Mouse (Mus musculus) CH12.LX (cell line): Measurements from ENCODE around the gene Zfp94. TPM values are rescaled to one million over a fixed set of nuclear protein-coding genes. Genes with fewer than 3 reads are reported as not detected.

Experiments used
- DNase-seq: peaks from one replicate; pipeline ENCODE4 v3.0.0-alpha.2; 2013; ENCODE audit errors: extremely low read depth
- H3K27ac ChIP-seq: 2 replicates; pipeline ENCODE4 v1.5.1; 2012; ENCODE audit warnings: low read depth, mild to moderate bottlenecking, control low read depth, moderate library complexity; ENCODE audit not compliant: insufficient read depth
- H3K27me3 ChIP-seq: replicated peaks from 2 replicates; pipeline ENCODE3; 2012; ENCODE audit warnings: inconsistent platforms
- H3K36me3 ChIP-seq, 2 experiments: replicated peaks in 1 of 2; 2 replicates each; pipeline versions ENCODE3 to v1.6.1; 2012; ENCODE audit warnings: inconsistent platforms in 1 of 2, low read length in 1 of 2, mild to moderate bottlenecking in 1 of 2, mixed read lengths in 1 of 2, moderate library complexity in 1 of 2; ENCODE audit not compliant: control insufficient read depth in 1 of 2, insufficient read depth in 1 of 2
- H3K4me1 ChIP-seq, 2 experiments: 2 replicates each; pipeline ENCODE4 v1.6.1; 2012; ENCODE audit warnings: inconsistent platforms in 1 of 2, moderate library complexity in 1 of 2; ENCODE audit not compliant: insufficient read depth in 2 of 2, control insufficient read depth in 1 of 2
- H3K4me2 ChIP-seq: 2 replicates; pipeline ENCODE4 v1.6.1; 2012; ENCODE audit warnings: low read depth, mild to moderate bottlenecking, control low read depth; ENCODE audit not compliant: poor library complexity, insufficient read depth, severe bottlenecking
- H3K4me3 ChIP-seq, 3 experiments: fragments of 150-350 bp in 1 of 3; sonication (generic) in 1 of 3; replicated peaks in 1 of 3; 2 replicates each; pipeline versions ENCODE3 to v1.5.1; 2011 to 2012; ENCODE audit warnings: low read depth in 2 of 3, low read length in 2 of 3, mild to moderate bottlenecking in 2 of 3, moderate library complexity in 2 of 3, control low read depth in 1 of 3, improper control_type of control experiment in 1 of 3, inconsistent platforms in 1 of 3, mixed read lengths in 1 of 3; ENCODE audit not compliant: poor library complexity in 1 of 3
- H3K79me2 ChIP-seq: replicated peaks from 2 replicates; pipeline ENCODE4 v1.6.1; 2012; ENCODE audit warnings: mild to moderate bottlenecking, moderate library complexity; ENCODE audit not compliant: control insufficient read depth, poor library complexity, insufficient read depth, severe bottlenecking; ENCODE audit errors: extremely low read depth
- H3K9ac ChIP-seq: 2 replicates; pipeline ENCODE4 v1.6.1; 2012; ENCODE audit warnings: low read depth, mild to moderate bottlenecking, control low read depth, moderate library complexity; ENCODE audit not compliant: insufficient read depth
- H3K9me3 ChIP-seq: replicated peaks from 2 replicates; pipeline ENCODE3; 2012; ENCODE audit warnings: low read length, inconsistent platforms, mixed read lengths
- E2F4 ChIP-seq: IDR thresholded peaks from 2 replicates; pipeline ENCODE4 v1.6.1; 2011; ENCODE audit warnings: low read depth, low read length, improper control_type of control experiment; ENCODE audit not compliant: insufficient replicate concordance
- ELF1 ChIP-seq: IDR thresholded peaks from 2 replicates; pipeline ENCODE4 v1.6.1; 2014; ENCODE audit warnings: low read depth, mild to moderate bottlenecking, inconsistent platforms, low read length, improper control_type of control experiment
- ETS1 ChIP-seq: conservative IDR thresholded peaks from 2 replicates; pipeline ENCODE4 v1.6.1; 2012; ENCODE audit warnings: low read depth, mild to moderate bottlenecking, inconsistent platforms, low read length, improper control_type of control experiment, moderate library complexity
- JUN ChIP-seq: IDR thresholded peaks from 2 replicates; pipeline ENCODE4 v1.6.1; 2011; ENCODE audit warnings: low read depth, mild to moderate bottlenecking, low read length, improper control_type of control experiment, moderate library complexity; ENCODE audit not compliant: insufficient read depth
- KAT2A ChIP-seq: IDR thresholded peaks from 2 replicates; pipeline ENCODE4 v1.6.1; 2012; ENCODE audit warnings: low read length, improper control_type of control experiment, inconsistent platforms; ENCODE audit not compliant: insufficient replicate concordance
- NELFE ChIP-seq: IDR thresholded peaks from 2 replicates; pipeline ENCODE4 v1.6.1; 2011; ENCODE audit warnings: low read depth, low read length, improper control_type of control experiment
- RAD21 ChIP-seq: IDR thresholded peaks from 2 replicates; pipeline ENCODE4 v1.6.1; 2011; ENCODE audit warnings: low read depth, mild to moderate bottlenecking, low read length, improper control_type of control experiment, moderate library complexity
- SMC3 ChIP-seq: IDR thresholded peaks from 2 replicates; pipeline ENCODE4 v1.6.1; 2011; ENCODE audit warnings: low read depth, low read length, improper control_type of control experiment
- USF1 ChIP-seq: IDR thresholded peaks from 2 replicates; pipeline ENCODE4 v1.6.1; 2014; ENCODE audit warnings: low read depth, mild to moderate bottlenecking, inconsistent platforms, low read length, improper control_type of control experiment
- ZC3H11A ChIP-seq: IDR thresholded peaks from 2 replicates; pipeline ENCODE4 v1.6.1; 2012; ENCODE audit warnings: low read depth, mild to moderate bottlenecking, inconsistent platforms, low read length, improper control_type of control experiment
- dilution Hi-C: fragments of 300-500 bp; cut with MboI; formaldehyde crosslinking; loops from 2 replicates; pipeline ENCODE4 v1.14.3; 2020; ENCODE audit warnings: low sequenced_read_pairs; ENCODE audit not compliant: extremely low pct_unique_long_range_greater_than_20kb, extremely low pct_ligation_motif_present
- in situ Hi-C: fragments of 300-500 bp; cut with MboI; formaldehyde crosslinking; loops from 3 replicates; pipeline ENCODE4 v1.14.3; 2019; ENCODE audit warnings: low sequenced_read_pairs, low pct_ligation_motif_present, low pct_unique_long_range_greater_than_20kb, mixed read lengths
- polyA plus RNA-seq: library from polyadenylated mRNA; unstranded; fragments of >175 nt; gene quantifications from 2 replicates; pipeline ENCODE4 v1.2.1, GENCODE M21; 2012; ENCODE audit warnings: low read depth; ENCODE audit not compliant: insufficient read length
- total RNA-seq, 2 experiments: library from RNA; depleted of rRNA; stranded (reverse); fragments of 300-350 nt in 1 of 2; fragments of >200 nt in 1 of 2; gene quantifications; 2 replicates each; pipeline ENCODE4 v1.2.3; 2012 to 2014

Gene Zfp94
- total and polyA plus RNA-seq, 3 experiments, result 3.3 to 6.0 (median 4.5) TPM

- no peak for DNase-seq
- Histone ChIP-seq H3K4me1 (no peaks in the 10 kb centered on the region), H3K79me2 (no peaks in the 10 kb centered on the region), H3K9ac (no peak overlapping the region), H3K9me3 (peaks cover 9% of the 10 kb centered on the region), H3K4me2 (no peak overlapping the region), H3K27ac (no peak overlapping the region), H3K36me3 (peaks cover 24 to 61% of the 10 kb centered on the region in 2 experiments), H3K27me3 (no peaks in the 10 kb centered on the region), H3K4me3 (no peak overlapping the region)
- TF ChIP-seq JUN (no peak), USF1 (no peak), E2F4 (no peak), ETS1 (no peak), ZC3H11A (no peak), ELF1 (no peak), KAT2A (no peak)
- dilution Hi-C loops (no loop called here), in situ Hi-C loops (loop anchor here (10.0 kb wide), 1 partner anchor 144 kb away; no protein-coding TSS in a partner anchor)
These were observed 17.3 kb downstream of the Zfp94 start for GRCm38 (mm10) chr7:24298973-24299708.

GRCm38 (mm10) chr7:24298635-24298972 lies 17.9 kb downstream of the Zfp94 start:
- dilution Hi-C loops, result no loop called here
- peaks cover 9% of the 10 kb centered on the region for H3K9me3 ChIP-seq
- H3K27ac ChIP-seq, result no peak overlapping the region
- H3K4me2 ChIP-seq, result no peak overlapping the region
- peaks cover 19 to 60% of the 10 kb centered on the region in 2 experiments for H3K36me3 ChIP-seq
- H3K79me2 ChIP-seq, result no peaks in the 10 kb centered on the region
- no peak for DNase-seq
- in situ Hi-C loops, result loop anchor here (10.0 kb wide), 1 partner anchor 144 kb away; no protein-coding TSS in a partner anchor
- TF ChIP-seq SMC3, result no peak
- H3K4me3 ChIP-seq, result no peak overlapping the region
- no peaks in the 10 kb centered on the region for H3K4me1 ChIP-seq
- no peaks in the 10 kb centered on the region for H3K27me3 ChIP-seq
- H3K9ac ChIP-seq, result no peak overlapping the region

- H3K4me3 ChIP-seq, result no peak overlapping the region
- dilution Hi-C loops, result no loop called here
- H3K36me3 ChIP-seq, result peaks cover 9 to 56% of the 10 kb centered on the region in 2 experiments
- in situ Hi-C loops, result loop anchor here (10.0 kb wide), 1 partner anchor 143 kb away; no protein-coding TSS in a partner anchor
- H3K9me3 ChIP-seq, result no peaks in the 10 kb centered on the region
- no peak for DNase-seq
- H3K4me1 ChIP-seq, result no peaks in the 10 kb centered on the region
- H3K27me3 ChIP-seq, result no peaks in the 10 kb centered on the region
- H3K9ac ChIP-seq, result no peak overlapping the region
- H3K79me2 ChIP-seq, result no peaks in the 10 kb centered on the region
- no peak overlapping the region for H3K4me2 ChIP-seq
- TF ChIP-seq JUN (no peak), NELFE (no peak), RAD21 (no peak)
- H3K27ac ChIP-seq, result no peak overlapping the region
These were observed 18.9 kb downstream of the Zfp94 start for GRCm38 (mm10) chr7:24297361-24298095.
